Mouse (Mus musculus) erythroblast, embryonic 14.5 days (primary cell): ENCODE data around the gene Usp49.

Experiments used
- GATA1 ChIP-seq: IDR thresholded peaks from 2 replicates; pipeline ENCODE4 v1.6.1; 2012; ENCODE audit warnings: low read length, inconsistent platforms, mixed read lengths
- TAL1 ChIP-seq: IDR thresholded peaks from 3 replicates; pipeline ENCODE4 v1.6.1; 2012; ENCODE audit warnings: low read length, inconsistent platforms, mixed read lengths

- TF ChIP-seq GATA1, result no peak
- TF ChIP-seq TAL1, result no peak
Observed at GRCm38 (mm10) chr17:47678238-47678637, 47.7 kb downstream of the Usp49 start.
